Mouse (Mus musculus) megakaryocyte-erythroid progenitor cell, adult 5-6 weeks (primary cell): ENCODE results near the gene Nfyc. TPM values are rescaled to one million over a fixed set of nuclear protein-coding genes. Genes with fewer than 3 reads are reported as not detected.

Source experiments
- ATAC-seq: replicated peaks from 2 replicates; pipeline ENCODE4 v1.8.0; 2016; ENCODE audit warnings: mild to moderate bottlenecking, inconsistent platforms; ENCODE audit not compliant: severe bottlenecking, poor library complexity, low FRiP score, low TSS enrichment
- total RNA-seq, 2 experiments: library from RNA; stranded (forward) in 1 of 2; stranded (reverse) in 1 of 2; fragments of 200-1000, 215-1000 nt in 1 of 2; fragments of >200 nt in 1 of 2; fragmentation: Nextera tagmentation in 1 of 2; gene quantifications; 2 replicates each; pipeline ENCODE4 v1.2.3; 2014 to 2017

The Nfyc gene
- total RNA-seq, 2 experiments from 2014 or later, result 69.9 to 74.5 TPM

DNA sequence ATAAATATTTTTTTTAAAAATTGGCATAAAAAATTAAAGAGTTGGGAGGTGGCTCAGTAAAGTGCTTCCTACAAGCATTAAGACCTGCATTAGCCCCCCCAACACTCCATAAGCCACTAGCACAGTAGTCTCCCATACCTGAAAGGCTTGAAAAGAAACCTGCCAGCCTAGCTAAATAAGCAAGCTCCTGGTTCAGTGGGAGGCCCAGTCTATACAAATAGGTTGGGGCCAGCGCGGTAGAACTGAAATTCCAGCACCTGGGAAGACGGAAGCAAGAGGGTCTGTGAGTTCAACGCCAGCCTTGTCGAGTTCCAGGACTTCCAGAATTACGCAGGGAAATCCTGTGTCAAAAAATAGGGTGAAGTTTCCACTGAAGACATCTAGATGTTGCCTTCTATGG is 5.0 kb downstream of the Nfyc start:
- no peak for ATAC-seq

DNA sequence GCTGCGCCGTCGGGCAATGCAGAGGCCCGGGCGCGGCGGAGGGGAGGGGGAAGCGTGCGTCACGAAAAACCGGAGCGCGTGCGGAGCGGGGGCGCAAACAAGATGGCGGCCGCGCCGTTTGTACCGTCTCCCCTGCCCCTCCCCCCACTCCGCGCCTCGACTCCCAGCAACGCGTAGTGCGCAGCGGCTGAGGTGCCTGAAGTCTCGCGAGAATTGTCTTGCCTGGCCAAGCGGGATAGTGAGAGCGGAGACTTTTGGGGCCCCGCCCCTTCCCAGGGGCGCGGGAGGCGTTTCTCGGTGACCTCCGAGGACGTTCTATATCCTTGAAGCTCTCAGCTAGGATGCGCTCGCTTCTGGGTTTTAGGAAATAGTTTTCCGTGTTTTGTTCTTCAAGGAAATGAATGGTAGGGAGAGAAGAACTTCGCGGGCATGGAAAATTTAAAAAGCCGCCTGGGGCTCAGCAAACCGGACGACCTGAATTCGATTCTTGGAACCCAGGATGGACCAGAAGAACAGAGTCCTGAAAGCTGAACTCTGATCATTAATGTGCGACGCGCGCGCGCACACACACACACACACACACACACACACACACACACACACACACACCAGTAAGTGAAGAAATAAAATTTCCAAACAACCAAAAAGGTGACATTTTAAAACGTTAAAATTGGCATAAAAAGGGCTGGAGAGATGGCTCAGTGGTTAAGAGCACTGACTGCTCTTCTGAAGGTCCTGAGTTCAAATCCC is 5.6 kb downstream of the Nfyc start:
- peak; percentile 92 for ATAC-seq

DNA sequence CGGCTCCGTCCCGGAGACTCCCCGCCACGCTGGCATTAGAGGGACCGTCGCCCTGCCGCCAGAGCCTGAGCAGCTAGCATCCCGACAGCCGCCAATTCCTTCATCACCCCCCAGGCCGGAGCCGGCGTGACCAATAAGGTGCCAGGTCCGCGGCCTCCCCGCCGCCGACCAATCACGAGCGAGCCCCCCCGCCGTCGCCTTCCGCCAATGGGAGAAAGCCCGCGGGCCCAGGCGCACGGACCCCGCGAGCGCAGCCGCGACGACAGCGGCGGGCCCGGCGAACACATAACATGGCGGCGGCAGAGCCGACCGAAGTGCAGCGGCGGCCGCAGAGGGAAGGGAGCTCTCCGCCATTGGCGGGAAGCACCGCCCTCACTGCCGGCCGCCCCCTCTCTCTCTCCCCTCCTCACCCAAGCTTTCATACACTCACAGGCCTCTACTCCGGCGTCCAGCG is 6.2 kb downstream of the Nfyc start:
- ATAC-seq, result peak; percentile 91

DNA sequence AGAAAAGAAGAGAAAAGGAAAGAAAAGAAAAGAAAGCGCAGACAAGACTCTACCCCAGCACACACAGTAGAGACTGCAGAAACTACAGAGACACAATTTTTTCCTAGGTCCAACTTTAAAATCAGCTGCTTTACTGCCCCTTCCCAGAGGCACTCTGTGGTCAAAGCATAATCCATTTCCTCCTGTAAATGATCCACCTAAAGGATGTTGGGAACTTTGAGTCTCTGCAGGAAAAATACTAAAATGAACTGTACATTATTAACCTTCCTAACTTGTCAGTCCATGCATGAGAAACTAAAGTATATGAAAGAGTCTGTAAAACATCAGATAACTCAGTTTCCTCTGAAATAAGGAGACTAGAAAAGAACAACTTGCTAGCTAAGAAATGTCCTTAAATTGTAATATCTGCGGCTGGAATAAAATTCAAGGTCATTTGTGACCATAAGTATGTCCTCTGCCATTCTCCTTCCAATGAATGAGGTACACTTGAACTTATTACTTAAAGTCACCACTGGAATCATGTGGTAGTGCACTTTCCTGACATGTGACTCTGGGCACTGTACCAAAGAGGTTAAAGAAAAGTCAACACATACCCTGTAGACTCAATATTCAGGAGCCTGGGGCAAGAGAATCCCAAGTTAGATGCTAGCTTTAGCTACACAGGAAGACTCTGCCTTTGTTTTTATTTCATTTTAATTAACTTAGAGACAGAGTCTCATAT is 9.0 kb downstream of the Nfyc start:
- ATAC-seq, result no peak

DNA sequence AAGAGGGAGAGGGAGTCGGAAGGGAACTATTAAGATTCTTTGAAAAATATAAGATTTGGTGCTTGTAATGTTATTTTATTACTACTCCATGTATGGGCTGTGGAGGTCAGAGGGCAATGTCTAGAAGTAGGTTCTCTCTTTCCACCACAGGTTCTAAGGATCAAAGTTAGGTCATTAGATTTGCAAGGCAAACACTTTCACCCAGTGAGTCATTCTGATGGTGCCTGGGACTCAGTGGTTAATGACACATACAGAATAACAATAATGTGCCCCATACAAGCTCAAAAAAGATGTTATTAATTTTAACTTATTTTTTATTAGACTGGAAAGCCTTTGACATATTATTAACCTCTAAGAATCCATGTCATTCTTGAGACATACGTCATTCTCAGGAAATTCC is 11.5 kb downstream of the Nfyc start:
- ATAC-seq, result no peak

DNA sequence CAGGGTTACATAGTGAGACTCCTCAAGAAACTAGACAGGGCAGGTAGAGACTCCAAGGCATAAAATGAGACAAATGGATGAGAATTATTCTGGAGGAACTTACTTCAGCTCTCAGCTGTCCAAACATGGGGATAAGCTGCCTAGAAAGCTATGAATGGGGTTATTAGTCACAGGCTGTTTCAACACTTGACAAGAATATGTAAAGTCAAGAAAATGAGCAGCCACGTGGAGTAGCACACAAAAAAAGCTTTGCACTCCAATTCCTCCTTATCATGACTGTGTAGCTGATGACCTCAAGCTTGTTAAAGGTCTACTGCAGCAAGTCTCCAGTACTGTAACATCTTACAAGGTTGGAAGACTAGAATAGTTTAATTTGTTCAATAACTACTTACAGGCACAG is 12.1 kb downstream of the Nfyc start:
- ATAC-seq, result no peak

DNA sequence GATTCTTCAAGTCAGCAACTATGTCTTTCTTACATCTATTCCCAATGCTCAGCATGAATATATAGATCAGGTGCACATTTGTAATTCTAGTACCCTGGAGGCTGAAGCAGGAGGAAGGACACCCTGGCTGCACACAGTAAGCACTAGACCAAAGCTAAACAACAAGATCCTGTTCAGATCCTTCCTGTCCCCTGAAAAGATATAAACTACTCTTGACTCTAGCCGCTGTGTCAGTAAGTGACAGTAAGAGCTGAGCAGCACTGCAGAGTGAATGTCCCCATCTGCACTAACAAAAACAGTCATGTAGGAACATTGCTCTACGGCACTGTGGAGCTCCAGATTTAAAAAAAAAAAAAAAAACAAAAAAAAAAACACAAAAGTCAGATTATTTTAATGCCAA is 13.4 kb downstream of the Nfyc start:
- ATAC-seq, result no peak

DNA sequence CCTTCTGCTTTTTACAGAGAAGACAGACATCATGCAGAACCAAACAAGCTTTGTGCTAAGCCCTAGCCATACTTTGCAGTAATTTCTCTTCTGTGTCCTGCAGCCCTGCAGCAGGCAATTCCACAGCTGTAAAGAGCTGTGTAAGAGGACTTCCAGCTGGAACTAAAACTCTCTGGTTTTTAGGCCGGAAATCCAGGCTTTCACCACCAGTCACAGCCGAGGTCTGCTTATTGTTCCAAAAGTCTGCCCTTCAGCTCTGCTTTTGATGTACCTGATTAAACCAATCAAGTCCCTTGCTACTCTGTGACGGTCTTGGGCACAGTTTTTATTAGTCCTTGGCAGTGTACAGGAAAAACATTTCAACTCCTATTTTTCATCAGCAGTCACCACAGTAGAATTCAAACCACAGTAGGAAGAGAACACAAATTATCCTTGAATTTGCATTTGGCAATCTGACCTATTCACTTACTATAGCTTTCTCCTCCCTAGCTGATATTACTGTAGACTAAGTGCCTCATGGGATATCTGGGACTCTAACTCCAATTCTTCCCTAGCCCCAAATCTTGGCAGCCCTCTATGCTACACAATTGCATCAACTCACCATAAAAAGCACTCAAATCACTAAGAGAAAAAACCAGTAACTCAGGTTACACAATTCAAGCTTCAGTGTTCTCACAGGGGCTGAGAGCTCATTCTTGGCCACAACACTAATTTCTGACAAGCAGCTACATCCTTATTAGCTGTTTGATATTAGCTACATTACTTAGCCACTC is 14.2 kb downstream of the Nfyc start:
- ATAC-seq, result no peak

DNA sequence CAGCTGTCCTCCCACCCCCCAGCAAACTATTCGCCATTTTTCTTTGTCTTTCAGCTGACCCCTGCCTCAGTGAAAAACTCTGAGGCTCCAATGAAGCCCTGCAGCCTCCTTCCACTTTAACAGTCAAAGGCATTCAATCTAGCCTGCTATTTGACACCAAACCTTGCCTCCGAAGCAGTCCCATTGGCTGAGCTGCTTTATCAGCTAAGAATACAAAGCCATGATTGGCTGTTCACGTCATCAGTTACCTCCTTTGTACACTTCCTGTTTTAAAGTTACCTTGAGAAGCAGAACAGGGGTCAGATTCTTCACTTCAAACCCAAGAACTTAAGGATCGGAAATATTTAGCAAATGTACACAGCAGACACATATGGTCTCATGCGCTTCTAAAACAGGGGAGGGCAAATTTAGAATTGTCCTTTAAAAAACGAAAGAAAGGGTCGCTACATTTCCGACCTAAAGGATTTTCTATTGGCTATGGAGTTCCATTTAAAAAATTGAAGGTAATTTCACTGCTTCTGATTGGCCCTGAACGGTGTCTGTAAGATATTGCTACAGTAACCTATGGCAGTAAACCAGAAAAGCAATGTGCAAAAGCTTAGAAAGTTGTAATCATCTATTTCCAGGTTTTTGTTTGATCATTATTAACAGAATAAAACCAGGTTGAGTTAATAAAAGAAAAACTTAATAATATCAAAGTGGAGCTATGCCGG is 15.6 kb downstream of the Nfyc start:
- ATAC-seq, result peak; percentile 99

DNA sequence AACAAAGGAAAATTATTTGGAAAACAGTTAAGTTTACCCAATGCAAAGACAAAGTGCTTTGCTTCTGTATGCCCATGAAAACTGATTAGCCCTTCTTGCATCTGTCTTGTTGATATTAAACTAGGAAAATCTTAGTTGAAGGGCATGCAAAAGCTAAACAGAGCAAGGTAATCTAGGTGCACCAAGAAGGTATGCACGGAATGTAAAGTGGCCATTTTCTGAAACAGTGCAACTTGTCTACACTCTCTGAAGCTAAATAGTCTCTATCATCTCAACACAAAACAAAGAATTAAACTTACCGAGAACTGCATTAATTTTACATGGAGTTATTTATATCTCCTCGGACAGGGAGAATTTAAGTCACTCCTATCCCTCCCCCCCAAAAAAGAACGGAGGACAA is 16.2 kb downstream of the Nfyc start:
- ATAC-seq, result no peak

DNA sequence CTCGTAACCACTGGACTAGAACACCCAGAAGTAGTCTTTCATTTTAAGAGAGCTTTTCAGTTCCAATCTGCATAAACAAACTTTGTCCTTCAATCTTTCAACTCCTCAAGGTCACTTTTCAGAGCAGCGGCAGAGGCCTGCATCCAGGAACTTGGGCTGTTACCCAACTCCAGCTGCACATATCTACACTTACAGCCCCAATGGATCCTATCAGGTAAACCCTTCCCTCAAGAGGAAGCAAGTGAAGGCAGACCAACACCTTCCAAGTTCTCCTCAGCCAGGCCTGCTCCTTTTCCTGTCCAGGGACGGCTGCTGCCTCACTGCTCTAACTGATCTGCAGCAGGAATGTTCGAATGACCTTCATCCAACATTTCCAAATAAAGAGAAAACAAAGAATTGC is 17.2 kb downstream of the Nfyc start:
- ATAC-seq, result no peak

DNA sequence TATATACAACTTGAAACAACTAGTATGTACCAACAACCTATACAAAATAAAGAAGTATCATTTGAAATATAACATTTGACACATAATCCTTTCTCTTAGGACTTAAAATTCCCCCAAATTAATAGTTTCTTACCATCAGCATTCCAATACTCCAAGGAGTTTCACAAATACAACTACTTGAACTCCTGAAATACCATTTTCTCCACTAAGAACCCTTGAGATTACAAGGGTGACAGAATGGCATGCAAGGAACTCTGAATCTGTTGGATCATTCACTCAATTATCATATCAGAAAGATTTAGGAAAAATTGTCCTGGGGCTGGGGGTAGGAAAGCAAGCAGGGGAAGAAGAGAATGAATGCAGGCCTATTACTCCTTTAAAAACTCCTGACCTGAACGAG is 17.6 kb downstream of the Nfyc start:
- ATAC-seq, result no peak

DNA sequence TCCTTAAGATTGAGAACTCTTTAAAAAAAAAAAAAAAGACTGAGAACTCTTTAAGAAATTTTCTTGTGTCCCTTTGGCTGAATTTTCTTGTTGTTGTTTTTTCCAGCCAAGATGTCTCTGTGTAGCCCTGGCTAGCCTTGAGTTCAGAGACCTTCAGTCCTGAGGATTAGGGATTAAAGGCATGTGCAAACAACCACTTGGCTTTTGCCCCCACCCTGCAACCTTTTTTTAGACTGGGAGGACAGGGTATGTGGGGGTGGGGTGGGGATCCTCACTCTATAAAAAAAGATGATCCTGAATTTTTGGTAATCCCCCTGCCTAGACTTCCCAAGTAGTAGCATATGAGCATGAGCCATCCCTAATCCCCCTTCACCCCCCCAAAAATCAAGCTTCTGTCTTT is 25.6 kb downstream of the Nfyc start:
- ATAC-seq, result no peak

DNA sequence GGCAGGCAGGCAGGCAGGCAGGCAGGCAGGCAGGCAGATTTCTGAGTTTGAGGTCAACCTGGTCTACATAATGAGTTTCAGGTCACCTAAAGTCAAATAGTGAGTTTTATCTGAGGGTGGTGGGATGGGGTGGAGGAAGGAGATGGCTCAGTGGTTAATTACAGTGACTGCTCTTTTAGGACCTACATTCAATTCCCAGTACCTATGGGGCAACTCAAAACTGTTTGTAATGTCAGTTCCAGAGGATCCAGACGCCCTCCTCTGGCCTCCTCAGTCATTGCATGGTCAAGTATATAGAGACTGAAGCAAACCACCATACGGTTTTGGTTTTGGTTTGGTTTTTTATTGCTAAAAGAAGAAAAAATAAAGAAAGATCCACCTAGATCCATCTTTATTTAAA is 29.9 kb downstream of the Nfyc start:
- peak; percentile 70; the same call in 1 of the 2 replicates for ATAC-seq

DNA sequence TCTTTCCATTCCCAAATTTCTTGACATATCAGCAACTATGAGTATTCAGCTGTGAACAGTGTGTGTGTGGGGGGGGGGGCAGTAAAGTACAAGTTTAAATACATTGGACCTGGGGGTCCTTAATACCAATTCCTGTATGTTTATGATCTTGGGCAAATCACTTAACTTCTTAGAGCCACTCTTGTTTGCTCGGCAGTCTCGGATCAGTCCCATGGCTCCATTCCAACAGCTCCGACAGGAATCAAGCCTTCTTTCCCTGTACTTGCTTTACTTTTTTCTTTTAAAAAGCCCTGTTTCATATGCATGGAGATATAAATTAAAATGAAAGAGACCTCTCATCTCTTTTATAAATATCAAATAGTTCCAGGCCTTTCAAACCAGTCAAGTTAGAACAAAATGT is 30.7 kb downstream of the Nfyc start:
- no peak for ATAC-seq

DNA sequence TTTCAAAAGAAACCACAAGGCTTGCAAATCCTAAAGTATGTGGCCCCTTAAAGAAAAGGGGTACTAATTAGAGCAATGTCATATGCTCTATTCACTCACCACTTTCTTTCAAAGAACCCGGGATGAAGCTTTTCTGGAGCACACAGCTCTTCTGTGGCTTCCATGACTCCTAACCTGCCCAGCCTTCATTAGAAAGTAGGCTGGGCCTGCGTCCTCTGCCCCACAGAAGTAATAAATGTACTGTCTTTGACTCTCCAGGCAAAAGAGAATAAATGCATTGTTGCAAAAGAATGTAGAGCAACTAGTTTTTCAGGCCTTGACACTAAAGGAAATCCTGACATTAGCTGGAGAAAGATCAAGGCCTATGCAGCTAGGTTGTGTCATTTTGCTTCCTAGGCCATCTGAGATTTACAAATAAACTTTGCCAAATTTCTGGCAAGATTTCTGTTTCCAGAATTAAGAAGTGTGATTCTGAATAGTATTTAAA is 31.6 kb downstream of the Nfyc start:
- ATAC-seq, result no peak

DNA sequence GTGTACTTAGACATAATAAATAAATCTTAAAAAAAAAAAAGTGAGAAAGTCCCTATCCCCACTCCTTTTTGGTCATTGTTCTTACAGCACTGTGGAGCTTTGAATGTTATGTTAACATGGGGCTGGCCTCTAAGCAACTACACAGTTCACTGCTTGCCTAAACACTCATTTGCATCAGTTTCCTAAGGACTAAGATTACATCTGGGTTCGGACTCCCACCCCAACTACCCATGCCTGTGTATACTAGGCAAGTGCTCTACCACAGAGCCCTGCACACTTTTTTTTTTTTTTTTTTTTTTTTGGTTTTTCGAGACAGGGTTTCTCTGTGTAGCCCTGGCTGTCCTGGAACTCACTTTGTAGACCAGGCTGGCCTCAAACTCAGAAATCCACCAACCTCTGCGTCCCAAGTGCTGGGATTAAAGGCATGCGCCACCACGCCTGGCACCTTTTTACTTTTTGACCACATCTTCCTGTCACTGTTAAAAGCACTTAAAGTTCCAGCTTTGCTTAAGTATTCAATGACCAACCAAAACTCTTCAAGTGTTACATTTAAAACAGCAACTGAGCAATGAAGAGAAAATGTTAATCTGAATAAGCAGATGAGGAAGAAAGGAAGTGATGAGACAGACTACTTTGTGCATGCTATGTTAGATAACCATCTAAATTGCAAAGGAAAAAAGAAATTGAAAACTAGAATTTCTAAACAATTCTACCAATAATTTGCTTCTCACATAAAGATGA is 33.2 kb downstream of the Nfyc start:
- no peak for ATAC-seq

DNA sequence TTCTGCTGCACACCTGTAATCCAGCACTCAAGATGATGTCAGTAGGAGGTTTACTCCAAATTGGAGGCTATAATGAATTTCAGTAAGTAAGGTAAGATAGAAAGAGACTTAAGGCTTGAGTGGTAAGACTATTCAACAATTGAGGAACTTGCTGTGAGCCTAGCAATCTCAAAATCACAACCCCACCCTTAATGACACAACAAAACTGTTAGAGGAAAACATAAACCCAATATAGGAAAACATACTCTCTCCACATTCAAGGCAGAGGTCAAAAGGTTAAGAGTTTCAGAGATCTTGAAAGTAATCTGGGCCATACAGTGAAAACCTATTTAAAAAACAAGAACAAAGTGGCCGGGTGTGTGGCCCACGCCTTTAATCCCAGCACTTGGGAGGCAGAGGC is 34.7 kb downstream of the Nfyc start:
- ATAC-seq, result no peak

DNA sequence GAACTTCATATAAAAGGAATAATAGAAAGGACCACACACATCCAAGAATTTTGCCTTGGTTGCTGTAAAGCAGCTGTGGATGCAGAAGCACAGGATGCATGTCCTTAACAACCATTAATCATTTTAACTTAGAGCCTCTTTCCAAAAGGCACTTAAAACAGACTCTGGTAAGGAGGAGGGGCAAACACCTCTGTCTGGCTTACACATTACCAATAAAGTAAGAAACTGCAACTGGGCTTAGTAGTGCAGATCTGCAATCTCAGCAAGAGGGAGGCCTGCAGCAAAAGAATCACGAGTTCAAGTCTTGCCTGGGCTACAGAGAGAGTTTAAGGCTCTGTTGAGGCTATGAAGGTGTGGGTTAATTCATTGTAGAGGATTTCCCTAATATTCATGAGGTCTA is 35.7 kb downstream of the Nfyc start:
- ATAC-seq, result no peak
